Mouse (Mus musculus) midbrain, embryonic 11.5 days (tissue): ENCODE results near the gene Ppfia2. TPM values are rescaled to one million over a fixed set of nuclear protein-coding genes. Genes with fewer than 3 reads are reported as not detected.

Experiments
- ATAC-seq: fragments of 200-750 bp; cut with Nextera tagmentation; 2 replicates; pipeline ENCODE4 v1.8.0; 2017; ENCODE audit warnings: moderate TSS enrichment, moderate library complexity; ENCODE audit not compliant: low FRiP score
- DNase-seq: peaks from one replicate; pipeline ENCODE4 v3.0.0; 2015; ENCODE audit warnings: low spot score; ENCODE audit errors: missing footprints
- H3K27ac ChIP-seq: fragments of 300-500 bp; sonication (generic); 2 replicates; pipeline ENCODE4 v1.5.1; 2014; ENCODE audit warnings: low read depth, low read length
- H3K27me3 ChIP-seq: fragments of 300-500 bp; sonication (generic); 2 replicates; pipeline ENCODE4 v1.6.1; 2014; ENCODE audit warnings: mild to moderate bottlenecking, low read length, moderate library complexity, mixed read lengths; ENCODE audit not compliant: control insufficient read depth, insufficient read depth
- H3K36me3 ChIP-seq: fragments of 300-500 bp; sonication (generic); 2 replicates; pipeline ENCODE4 v1.6.1; 2014; ENCODE audit warnings: mild to moderate bottlenecking, low read length, moderate library complexity, mixed read lengths; ENCODE audit not compliant: control insufficient read depth, insufficient read depth
- H3K4me1 ChIP-seq: fragments of 300-500 bp; sonication (generic); 2 replicates; pipeline ENCODE4 v1.6.1; 2014; ENCODE audit warnings: low read length; ENCODE audit not compliant: control insufficient read depth, insufficient read depth
- H3K4me2 ChIP-seq: fragments of 300-500 bp; sonication (generic); 2 replicates; pipeline ENCODE4 v1.6.1; 2014; ENCODE audit warnings: mild to moderate bottlenecking, moderate library complexity
- H3K4me3 ChIP-seq: fragments of 300-500 bp; sonication (generic); 2 replicates; pipeline ENCODE4 v1.5.1; 2014; ENCODE audit warnings: low read depth, low read length
- H3K9ac ChIP-seq: fragments of 300-500 bp; sonication (generic); 2 replicates; pipeline ENCODE4 v1.6.1; 2014; ENCODE audit warnings: low read length
- H3K9me3 ChIP-seq: fragments of 300-500 bp; sonication (generic); 2 replicates; pipeline ENCODE4 v1.6.1; 2016; ENCODE audit warnings: low read length; ENCODE audit not compliant: control insufficient read depth
- WGBS: fragments of 180-500 bp; shearing (Covaris S2); extraction: QIAGEN DNeasy Blood & Tissue Kit; methylation state at CpG from one replicate; pipeline ENCODE4 v1.1.7; 2014; 5-methylcytosine and 5-hydroxymethylcytosine counted together
- polyA plus RNA-seq: library from polyadenylated mRNA; unstranded; fragments of >200 nt; fragmentation: Nextera tagmentation; extraction: Ambion mirVana; gene quantifications from 2 replicates; pipeline ENCODE4 v1.2.1, GENCODE M21; 2014

Gene Ppfia2
- polyA plus RNA-seq, 1 experiment from 2014 or later: 7.6 TPM

DNA sequence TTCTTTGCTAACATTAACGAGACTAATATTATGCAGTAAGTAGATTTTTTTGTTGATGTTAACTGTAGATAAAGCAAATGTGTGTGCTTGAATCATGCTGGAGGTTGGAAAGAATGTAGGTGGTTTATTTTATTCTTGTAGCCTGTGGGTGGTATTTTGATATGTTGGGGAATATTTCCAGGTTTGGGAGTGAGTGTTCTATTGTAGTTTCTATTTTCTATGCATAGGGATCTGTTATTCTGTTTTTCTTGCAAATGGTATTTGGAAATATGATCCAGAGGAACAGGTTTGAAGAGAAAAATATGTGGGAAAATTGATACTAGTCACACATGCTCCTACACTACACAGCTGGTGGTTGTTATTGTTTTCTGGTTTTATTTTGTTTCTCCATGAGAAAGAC, 120.8 kb downstream of the Ppfia2 start:
- H3K4me1 ChIP-seq: no peaks in the 10 kb centered on the region
- ATAC-seq (no peak), DNase-seq (peak; percentile 21)
- H3K27ac ChIP-seq: no peak overlapping the region
- H3K4me2 ChIP-seq: no peak overlapping the region
- H3K9me3 ChIP-seq: no peaks in the 10 kb centered on the region
- no peaks in the 10 kb centered on the region for H3K27me3 ChIP-seq
- WGBS: 85% methylated on average over 1 of the region's 1 CpGs
- H3K4me3 ChIP-seq: no peak overlapping the region
- no peaks in the 10 kb centered on the region for H3K36me3 ChIP-seq
- no peak overlapping the region for H3K9ac ChIP-seq

DNA sequence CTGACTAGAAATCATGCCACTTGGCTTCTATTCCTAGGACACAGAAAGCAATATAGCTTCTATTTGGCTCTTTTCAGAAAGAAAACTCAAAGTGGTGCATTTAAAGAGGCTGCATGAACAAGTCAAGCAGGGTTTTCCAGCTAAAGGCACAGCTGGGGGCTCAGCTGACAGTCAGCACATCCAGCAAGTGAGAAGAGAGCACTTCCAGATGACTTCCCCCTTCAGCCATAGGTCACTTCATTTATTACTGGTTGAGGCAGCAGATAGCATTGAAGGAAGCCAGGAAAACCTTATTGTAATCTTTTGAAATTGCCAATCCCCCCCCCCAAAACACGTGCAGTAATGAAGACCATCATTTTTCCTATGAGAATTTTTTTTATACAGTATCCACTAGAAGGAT, 126.8 kb downstream of the Ppfia2 start:
- DNase-seq (peak; percentile 65), ATAC-seq (no peak)
- no peaks in the 10 kb centered on the region for H3K27me3 ChIP-seq
- no peaks in the 10 kb centered on the region for H3K36me3 ChIP-seq
- no peak overlapping the region for H3K4me3 ChIP-seq
- H3K27ac ChIP-seq: no peak overlapping the region
- H3K9me3 ChIP-seq: no peaks in the 10 kb centered on the region
- 62% methylated on average over 1 of the region's 1 CpGs for WGBS
- H3K4me1 ChIP-seq: no peaks in the 10 kb centered on the region
- no peak overlapping the region for H3K9ac ChIP-seq
- no peak overlapping the region for H3K4me2 ChIP-seq

DNA sequence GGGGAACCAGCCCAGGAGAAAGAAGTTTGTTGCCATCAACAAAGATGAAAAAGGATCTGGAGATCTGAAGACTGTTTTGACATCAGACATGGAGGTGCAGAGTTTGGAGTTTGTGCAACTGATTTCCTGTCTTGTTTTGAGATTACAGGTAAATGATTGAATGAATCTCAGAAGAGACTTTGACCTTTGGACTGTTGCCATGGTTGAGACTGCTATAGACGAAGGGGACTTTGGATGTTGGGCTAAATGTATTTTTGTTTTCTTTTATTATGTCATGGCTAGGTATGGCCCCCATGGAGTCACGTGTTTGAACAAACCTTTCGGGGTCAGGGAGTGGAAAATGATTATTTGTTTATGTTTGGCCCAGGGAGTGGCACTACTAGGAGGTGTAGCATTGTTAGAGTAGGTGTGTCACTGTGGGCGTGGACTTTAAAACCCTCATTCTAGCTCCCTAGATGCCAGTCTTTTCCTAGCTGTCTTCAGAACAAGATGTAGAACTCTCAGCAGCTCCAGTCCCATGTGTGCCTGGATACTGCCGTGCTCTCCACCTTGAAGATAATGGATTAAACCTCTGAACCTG, 133.3 kb downstream of the Ppfia2 start:
- 81% methylated on average over 5 of the region's 5 CpGs for WGBS
- Histone ChIP-seq H3K9ac (no peak overlapping the region), H3K4me2 (no peak overlapping the region), H3K4me3 (no peak overlapping the region), H3K27ac (no peak overlapping the region), H3K9me3 (no peaks in the 10 kb centered on the region), H3K4me1 (no peaks in the 10 kb centered on the region), H3K36me3 (no peaks in the 10 kb centered on the region), H3K27me3 (no peaks in the 10 kb centered on the region)
- no peak for DNase-seq
- no peak for ATAC-seq

DNA sequence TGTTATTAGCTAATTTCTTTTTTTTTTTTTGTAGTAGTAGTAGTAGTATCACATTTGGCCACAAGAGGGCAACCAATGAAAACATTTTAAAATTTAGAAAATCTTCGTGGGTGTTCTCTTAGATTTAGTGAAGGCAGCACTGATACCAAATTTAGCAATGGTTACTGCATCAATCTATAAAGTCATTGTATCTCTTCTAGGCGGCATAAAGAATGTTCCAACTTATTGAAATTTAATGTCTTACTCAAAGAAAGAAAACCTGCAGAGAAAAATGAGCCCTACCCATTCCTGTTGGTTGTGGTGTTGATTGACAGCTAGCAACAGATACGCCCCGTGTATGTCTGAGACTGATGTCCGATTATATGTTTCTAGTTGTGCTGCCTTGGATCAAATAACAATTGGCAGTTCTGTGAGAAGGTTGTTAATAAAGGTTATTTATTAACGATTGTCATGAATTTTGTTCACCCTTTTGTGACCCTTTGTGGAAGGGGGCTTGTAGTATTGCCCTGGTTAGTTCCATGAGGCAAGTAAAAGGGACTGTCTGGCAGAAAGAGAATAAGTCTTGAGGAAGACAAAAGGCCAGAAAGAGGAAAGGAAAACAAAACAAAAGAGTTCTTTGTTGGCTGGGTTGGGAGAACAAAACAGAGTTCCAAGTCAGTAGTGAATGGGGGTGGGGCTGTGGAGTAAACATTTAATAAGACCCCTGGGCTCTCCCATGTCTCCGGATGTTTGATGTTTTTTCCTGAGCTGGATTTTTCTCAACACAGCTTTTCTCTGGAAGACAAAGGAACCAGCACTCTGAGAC, 139.2 kb downstream of the Ppfia2 start:
- Histone ChIP-seq H3K4me1 (peaks cover 2% of the 10 kb centered on the region; the same call in 1 of the 2 replicates), H3K27me3 (no peaks in the 10 kb centered on the region), H3K27ac (peak overlapping the region; percentile 68), H3K4me2 (peak overlapping the region; percentile 42), H3K9ac (peak overlapping the region; percentile 54), H3K4me3 (peak overlapping the region; percentile 13; the same call in 1 of the 2 replicates), H3K36me3 (no peaks in the 10 kb centered on the region), H3K9me3 (no peaks in the 10 kb centered on the region)
- peak; percentile 90 for ATAC-seq
- 4% methylated on average over 7 of the region's 7 CpGs for WGBS
- peak; percentile 97 for DNase-seq

DNA sequence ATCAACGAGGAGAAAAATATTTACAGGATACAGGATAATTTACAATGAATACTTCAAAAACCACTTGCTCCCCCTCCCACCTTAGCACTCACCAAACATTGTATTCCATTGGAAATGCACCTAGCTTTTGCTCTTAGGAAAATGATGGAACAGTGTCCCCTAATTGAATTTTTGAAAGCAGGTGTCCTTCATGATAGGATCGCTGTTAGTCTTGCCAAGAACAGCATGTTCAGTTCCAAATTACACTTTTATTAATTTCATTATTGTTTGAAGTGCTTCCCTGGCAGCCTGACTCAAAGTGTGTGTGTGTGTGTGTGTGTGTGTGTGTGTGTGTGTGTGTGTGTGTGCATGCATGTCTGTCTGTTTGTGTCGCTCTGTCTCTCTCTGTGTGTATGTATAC, 140.1 kb downstream of the Ppfia2 start:
- DNase-seq (peak; percentile 88), ATAC-seq (0 out of 2 replicates have a peak, but pooled peaks have one; percentile 6)
- no peaks in the 10 kb centered on the region for H3K36me3 ChIP-seq
- H3K4me3 ChIP-seq: no peak overlapping the region
- 71% methylated on average over 3 of the region's 3 CpGs for WGBS
- peaks cover 2% of the 10 kb centered on the region; the same call in 1 of the 2 replicates for H3K4me1 ChIP-seq
- H3K4me2 ChIP-seq: no peak overlapping the region
- no peaks in the 10 kb centered on the region for H3K27me3 ChIP-seq
- no peaks in the 10 kb centered on the region for H3K9me3 ChIP-seq
- no peak overlapping the region for H3K27ac ChIP-seq
- H3K9ac ChIP-seq: no peak overlapping the region

DNA sequence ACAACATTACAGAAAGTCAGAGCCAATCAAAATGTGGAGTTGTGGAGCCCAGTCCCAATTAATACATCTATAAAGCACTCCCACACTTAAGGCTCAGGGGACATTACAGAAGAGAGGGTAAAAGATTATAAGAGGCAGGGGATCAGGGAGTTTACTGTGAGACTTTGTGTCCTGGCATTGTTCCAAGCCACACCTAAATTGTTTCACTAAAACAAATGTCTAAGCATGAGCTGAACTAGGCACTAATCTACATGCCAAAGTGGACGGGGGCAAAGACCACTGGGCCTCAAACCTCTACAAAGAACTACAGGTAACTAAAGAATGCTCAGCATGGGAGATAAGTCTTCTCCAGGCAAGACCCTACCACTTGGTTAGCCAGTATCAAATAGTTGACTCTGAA, 148.1 kb downstream of the Ppfia2 start:
- WGBS: 59% methylated on average over 1 of the region's 1 CpGs
- ATAC-seq: no peak
- no peak overlapping the region for H3K9ac ChIP-seq

DNA sequence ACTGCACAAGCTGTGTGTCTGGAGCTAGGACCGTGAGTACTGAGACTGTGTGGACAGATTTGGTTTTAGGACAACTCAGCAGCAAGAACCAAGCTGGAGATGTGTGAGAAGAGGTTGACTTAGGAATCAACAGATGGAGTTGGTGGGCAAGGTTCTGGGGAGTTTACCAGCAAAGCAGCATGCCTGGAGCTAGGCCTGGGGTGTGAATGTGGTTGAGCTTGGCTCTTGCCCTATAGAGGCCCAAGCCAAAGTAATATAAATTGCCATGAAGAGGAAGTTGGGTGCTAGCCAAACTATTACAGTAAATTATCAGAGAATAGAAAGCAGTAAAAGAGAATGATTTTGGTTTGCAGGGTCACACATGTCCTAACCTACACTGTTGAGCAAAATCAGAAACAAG, 150.8 kb downstream of the Ppfia2 start:
- H3K9ac ChIP-seq: no peak overlapping the region
- WGBS: 96% methylated on average over 1 of the region's 1 CpGs
- ATAC-seq (no peak), DNase-seq (no peak)
- H3K4me3 ChIP-seq: no peak overlapping the region
- no peak overlapping the region for H3K4me2 ChIP-seq
- H3K4me1 ChIP-seq: no peaks in the 10 kb centered on the region
- no peak overlapping the region for H3K27ac ChIP-seq
- H3K36me3 ChIP-seq: no peaks in the 10 kb centered on the region
- no peaks in the 10 kb centered on the region for H3K9me3 ChIP-seq
- no peaks in the 10 kb centered on the region for H3K27me3 ChIP-seq

More for the DNA sequence above, 148.1 kb downstream of the Ppfia2 start:
- no peak for DNase-seq
- H3K27ac ChIP-seq: no peak overlapping the region
- no peak overlapping the region for H3K4me3 ChIP-seq
- no peaks in the 10 kb centered on the region for H3K27me3 ChIP-seq
- H3K36me3 ChIP-seq: no peaks in the 10 kb centered on the region
- H3K4me1 ChIP-seq: no peaks in the 10 kb centered on the region
- no peaks in the 10 kb centered on the region for H3K9me3 ChIP-seq
- no peak overlapping the region for H3K4me2 ChIP-seq

DNA sequence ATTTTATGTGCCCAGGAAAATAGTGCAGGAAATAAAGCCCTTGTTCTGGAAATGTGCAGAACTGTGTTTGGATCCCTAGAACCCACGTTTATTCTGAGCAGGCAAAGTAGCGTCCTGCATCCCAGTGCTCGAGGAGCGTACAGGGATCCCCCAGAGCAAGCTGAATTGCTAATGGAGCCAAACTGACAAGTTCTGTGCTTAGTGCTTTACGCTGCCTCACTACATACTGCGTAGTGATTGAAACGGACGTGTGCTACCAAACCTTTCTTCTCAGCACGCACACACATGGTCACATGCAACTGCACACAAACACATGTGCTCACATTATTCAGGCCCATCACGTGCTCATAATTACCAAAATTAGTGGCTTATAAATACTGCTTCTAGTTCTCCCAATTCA, 153.2 kb downstream of the Ppfia2 start:
- no peaks in the 10 kb centered on the region for H3K9me3 ChIP-seq
- no peaks in the 10 kb centered on the region for H3K27me3 ChIP-seq
- no peaks in the 10 kb centered on the region for H3K4me1 ChIP-seq
- H3K4me3 ChIP-seq: no peak overlapping the region
- H3K36me3 ChIP-seq: no peaks in the 10 kb centered on the region
- no peak overlapping the region for H3K27ac ChIP-seq
- 90% methylated on average over 10 of the region's 10 CpGs for WGBS
- H3K4me2 ChIP-seq: no peak overlapping the region
- no peak for ATAC-seq
- no peak overlapping the region for H3K9ac ChIP-seq
- no peak for DNase-seq

DNA sequence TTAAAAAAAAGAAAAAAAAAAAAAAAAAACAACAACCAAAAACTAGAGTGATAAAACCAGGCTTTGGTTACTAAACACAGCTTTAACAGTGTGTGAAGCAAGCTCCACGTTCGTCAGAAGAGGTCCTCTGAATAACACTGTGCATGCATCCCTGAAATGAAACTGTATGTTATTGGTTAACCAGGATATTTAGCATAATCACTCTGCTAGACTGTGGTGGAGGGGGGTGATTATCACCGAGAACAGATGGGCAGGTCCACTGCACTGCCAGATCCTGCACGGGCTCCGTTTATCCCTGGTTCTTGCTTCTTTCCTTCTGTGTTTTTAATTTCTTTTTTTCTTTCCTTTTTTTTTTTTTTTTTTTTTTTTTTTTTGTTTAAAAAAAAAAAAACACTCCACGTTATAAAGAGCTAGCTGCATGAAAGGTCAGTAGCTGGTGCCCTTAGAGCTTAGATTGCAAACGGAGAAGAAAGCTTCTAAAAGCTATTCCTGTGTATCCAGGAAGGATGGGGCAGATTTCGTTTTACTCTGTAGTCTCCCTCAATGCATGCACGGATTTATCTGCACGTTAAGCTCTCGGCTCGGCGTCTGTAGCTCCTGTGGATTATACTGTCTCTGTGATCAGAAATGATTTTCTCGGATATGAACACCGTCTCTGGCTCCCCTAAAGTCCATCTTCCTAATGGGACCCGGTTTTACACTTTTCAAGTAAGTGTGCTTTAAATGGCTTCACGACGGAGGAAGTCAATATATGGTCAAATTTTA, 162.2 kb downstream of the Ppfia2 start:
- no peaks in the 10 kb centered on the region for H3K36me3 ChIP-seq
- H3K4me3 ChIP-seq: peak overlapping the region; percentile 11; the same call in 1 of the 2 replicates
- peak overlapping the region; percentile 30 for H3K4me2 ChIP-seq
- no peak overlapping the region for H3K9ac ChIP-seq
- DNase-seq (peak; percentile 88), ATAC-seq (peak; percentile 93)
- no peaks in the 10 kb centered on the region for H3K9me3 ChIP-seq
- H3K4me1 ChIP-seq: no peaks in the 10 kb centered on the region
- H3K27ac ChIP-seq: 0 out of 2 replicates have a peak overlapping the region, but pooled peaks have one; percentile 21
- H3K27me3 ChIP-seq: no peaks in the 10 kb centered on the region
- 31% methylated on average over 18 of the region's 18 CpGs for WGBS
